Mouse (Mus musculus): ENCODE measurements around the gene Kalrn.

The Kalrn gene

GRCm38 (mm10) chr16:34078732-34079131 lies 494.6 kb downstream of the Kalrn start:
- peak; percentile 70 to 73 for DNase-seq (ENCODE audit: low spot score in 2 of 2)

- DNase-seq (ENCODE audit: low spot score in 2 of 2), result no peak
These were observed 497.2 kb downstream of the Kalrn start for GRCm38 (mm10) chr16:34076101-34076500.

- no peak for DNase-seq (ENCODE audit: low spot score in 2 of 2)
These were observed 499.4 kb downstream of the Kalrn start for GRCm38 (mm10) chr16:34073930-34074329.

- no peak for DNase-seq (ENCODE audit: low spot score in 2 of 2)
These were observed 501.2 kb downstream of the Kalrn start for GRCm38 (mm10) chr16:34072136-34072535.

- DNase-seq (ENCODE audit: low spot score in 2 of 2), result no peak
These were observed 502.0 kb downstream of the Kalrn start for GRCm38 (mm10) chr16:34071223-34071825.

GRCm38 (mm10) chr16:34069481-34069880 lies 503.9 kb downstream of the Kalrn start:
- no peak for DNase-seq (ENCODE audit: low spot score in 2 of 2)

- DNase-seq (ENCODE audit: low spot score in 2 of 2), result no peak
These were observed 506.4 kb downstream of the Kalrn start for GRCm38 (mm10) chr16:34066922-34067321.

GRCm38 (mm10) chr16:34066376-34066775 lies 507.0 kb downstream of the Kalrn start:
- no peak for DNase-seq (ENCODE audit: low spot score in 2 of 2)

GRCm38 (mm10) chr16:34063313-34063712 lies 510.0 kb downstream of the Kalrn start:
- no peak for DNase-seq (ENCODE audit: low spot score in 2 of 2)

GRCm38 (mm10) chr16:34061661-34062060 lies 511.7 kb downstream of the Kalrn start:
- no peak for DNase-seq (ENCODE audit: low spot score in 2 of 2)

GRCm38 (mm10) chr16:34058611-34059010 lies 514.7 kb downstream of the Kalrn start:
- DNase-seq (ENCODE audit: low spot score in 2 of 2), result no peak

GRCm38 (mm10) chr16:34057464-34057863 lies 515.9 kb downstream of the Kalrn start:
- no peak for DNase-seq (ENCODE audit: low spot score in 2 of 2)

- no peak for DNase-seq (ENCODE audit: low spot score in 2 of 2)
These were observed 516.8 kb downstream of the Kalrn start for GRCm38 (mm10) chr16:34056418-34057111.

GRCm38 (mm10) chr16:34050090-34050489 lies 523.2 kb downstream of the Kalrn start:
- no peak for DNase-seq (ENCODE audit: low spot score in 2 of 2)

- DNase-seq (ENCODE audit: low spot score in 2 of 2), result no peak
These were observed 524.0 kb downstream of the Kalrn start for GRCm38 (mm10) chr16:34049361-34049760.

GRCm38 (mm10) chr16:34048232-34048631 lies 525.1 kb downstream of the Kalrn start:
- DNase-seq (ENCODE audit: low spot score in 2 of 2), result no peak

GRCm38 (mm10) chr16:34047543-34047942 lies 525.8 kb downstream of the Kalrn start:
- DNase-seq (ENCODE audit: low spot score in 2 of 2), result no peak

GRCm38 (mm10) chr16:34047006-34047360 lies 526.3 kb downstream of the Kalrn start:
- no peak for DNase-seq (ENCODE audit: low spot score in 2 of 2)

GRCm38 (mm10) chr16:34046268-34047005 lies 526.9 kb downstream of the Kalrn start:
- DNase-seq (ENCODE audit: low spot score in 2 of 2), result peak in 1 of 2 experiments; percentile 31

GRCm38 (mm10) chr16:34044539-34044938 lies 528.8 kb downstream of the Kalrn start:
- no peak for DNase-seq (ENCODE audit: low spot score in 2 of 2)

- DNase-seq (ENCODE audit: low spot score in 2 of 2), result peak; percentile 40 to 90
These were observed 530.1 kb downstream of the Kalrn start for GRCm38 (mm10) chr16:34043048-34043795.

GRCm38 (mm10) chr16:34042586-34042985 lies 530.7 kb downstream of the Kalrn start:
- DNase-seq (ENCODE audit: low spot score in 2 of 2), result no peak
